Mouse (Mus musculus): ENCODE measurements at regions not wholly inside any gene's neighbourhood (a gene's known extent, or its start where the extent isn't known, plus 50 kb on each side); places are given as distances from the start of the nearest gene placed in this dataset.
"Not testable (repeated sequence)": the region's sequence is repeated elsewhere in the genome, so short reads cannot be mapped to it uniquely, and the experiment has no call there.

GRCm38 (mm10) chr6:6371444-6372093 is 154.6 kb upstream of the Slc25a13 start:
- no peak overlapping the region for H3K27ac ChIP-seq (ENCODE audit: low read depth, low read length)
- H3K36me3 ChIP-seq (ENCODE audit: control insufficient read depth, insufficient read depth, low read length), result no peaks in the 10 kb centered on the region
- no peaks in the 10 kb centered on the region for H3K9me3 ChIP-seq (ENCODE audit: control insufficient read depth, low read length)
- H3K9ac ChIP-seq (replicated peaks; ENCODE audit: low read depth, low read length), result no peak overlapping the region
- H3K4me2 ChIP-seq (ENCODE audit: low read depth, low read length), result no peak overlapping the region
- no peaks in the 10 kb centered on the region for H3K27me3 ChIP-seq (ENCODE audit: control insufficient read depth, insufficient read depth, low read length)
- WGBS, result 61% methylated on average over 5 of the region's 5 CpGs
- no peak for ATAC-seq (ENCODE audit: low read depth)
- H3K4me3 ChIP-seq (ENCODE audit: low read depth, low read length), result no peak overlapping the region
- H3K4me1 ChIP-seq (ENCODE audit: control insufficient read depth, insufficient read depth, low read length), result no peaks in the 10 kb centered on the region

- no peak overlapping the region for H3K4me2 ChIP-seq (ENCODE audit: low read depth, low read length)
- no peaks in the 10 kb centered on the region for H3K4me1 ChIP-seq (ENCODE audit: control insufficient read depth, insufficient read depth, low read length)
- H3K4me3 ChIP-seq (ENCODE audit: low read depth, low read length), result no peak overlapping the region
- H3K9me3 ChIP-seq (ENCODE audit: control insufficient read depth, low read length), result no peaks in the 10 kb centered on the region
- no peaks in the 10 kb centered on the region for H3K36me3 ChIP-seq (ENCODE audit: control insufficient read depth, insufficient read depth, low read length)
- no peak overlapping the region for H3K27ac ChIP-seq (ENCODE audit: low read depth, low read length)
- no peaks in the 10 kb centered on the region for H3K27me3 ChIP-seq (ENCODE audit: control insufficient read depth, insufficient read depth, low read length)
- 58% methylated on average over 4 of the region's 4 CpGs for WGBS
- no peak for ATAC-seq (ENCODE audit: low read depth)
- H3K9ac ChIP-seq (replicated peaks; ENCODE audit: low read depth, low read length), result no peak overlapping the region
Observed at GRCm38 (mm10) chr6:6364037-6364436, 147.1 kb upstream of the Slc25a13 start.

GRCm38 (mm10) chr6:6362678-6363354 is 145.8 kb upstream of the Slc25a13 start:
- Histone ChIP-seq H3K4me2 (ENCODE audit: low read depth, low read length) (no peak overlapping the region), H3K9me3 (ENCODE audit: control insufficient read depth, low read length) (no peaks in the 10 kb centered on the region), H3K27ac (ENCODE audit: low read depth, low read length) (no peak overlapping the region), H3K9ac (replicated peaks; ENCODE audit: low read depth, low read length) (no peak overlapping the region), H3K36me3 (ENCODE audit: control insufficient read depth, insufficient read depth, low read length) (no peaks in the 10 kb centered on the region), H3K4me1 (ENCODE audit: control insufficient read depth, insufficient read depth, low read length) (no peaks in the 10 kb centered on the region; the same call in 1 of the 2 replicates), H3K27me3 (ENCODE audit: control insufficient read depth, insufficient read depth, low read length) (no peaks in the 10 kb centered on the region), H3K4me3 (ENCODE audit: low read depth, low read length) (no peak overlapping the region)
- no peak for ATAC-seq (ENCODE audit: low read depth)
- WGBS, result 90% methylated on average over 4 of the region's 4 CpGs

- H3K9me3 ChIP-seq (ENCODE audit: control insufficient read depth, low read length); H3K4me2 ChIP-seq (ENCODE audit: low read depth, low read length); H3K4me3 ChIP-seq (ENCODE audit: low read depth, low read length); H3K27me3 ChIP-seq (ENCODE audit: control insufficient read depth, insufficient read depth, low read length); ATAC-seq (ENCODE audit: low read depth); H3K27ac ChIP-seq (ENCODE audit: low read depth, low read length); H3K36me3 ChIP-seq (ENCODE audit: control insufficient read depth, insufficient read depth, low read length); H3K4me1 ChIP-seq (ENCODE audit: control insufficient read depth, insufficient read depth, low read length); H3K9ac ChIP-seq (replicated peaks; ENCODE audit: low read depth, low read length): not testable (repeated sequence)
Observed at GRCm38 (mm10) chr6:6361181-6361580, 144.2 kb upstream of the Slc25a13 start.

GRCm38 (mm10) chr6:6357477-6357876 is 140.5 kb upstream of the Slc25a13 start:
- no peak overlapping the region for H3K4me3 ChIP-seq (ENCODE audit: low read depth, low read length)
- ATAC-seq (ENCODE audit: low read depth), result peak; percentile 66
- WGBS, result 22% methylated on average over 2 of the region's 2 CpGs

GRCm38 (mm10) chr6:6356967-6357366 is 140.0 kb upstream of the Slc25a13 start:
- Histone ChIP-seq H3K27me3 (ENCODE audit: control insufficient read depth, insufficient read depth, low read length) (no peaks in the 10 kb centered on the region), H3K4me1 (ENCODE audit: control insufficient read depth, insufficient read depth, low read length) (no peaks in the 10 kb centered on the region; the same call in 1 of the 2 replicates), H3K9ac (replicated peaks; ENCODE audit: low read depth, low read length) (no peak overlapping the region), H3K9me3 (ENCODE audit: control insufficient read depth, low read length) (no peaks in the 10 kb centered on the region), H3K4me3 (ENCODE audit: low read depth, low read length) (no peak overlapping the region), H3K27ac (ENCODE audit: low read depth, low read length) (no peak overlapping the region), H3K36me3 (ENCODE audit: control insufficient read depth, insufficient read depth, low read length) (no peaks in the 10 kb centered on the region), H3K4me2 (ENCODE audit: low read depth, low read length) (no peak overlapping the region)
- 63% methylated on average over 6 of the region's 6 CpGs for WGBS
- 0 out of 2 replicates have a peak, but pooled peaks have one; percentile 49 for ATAC-seq (ENCODE audit: low read depth)

More at GRCm38 (mm10) chr6:6357477-6357876, 140.5 kb upstream of the Slc25a13 start:
- Histone ChIP-seq H3K9me3 (ENCODE audit: control insufficient read depth, low read length) (no peaks in the 10 kb centered on the region), H3K4me2 (ENCODE audit: low read depth, low read length) (no peak overlapping the region), H3K27ac (ENCODE audit: low read depth, low read length) (no peak overlapping the region), H3K27me3 (ENCODE audit: control insufficient read depth, insufficient read depth, low read length) (no peaks in the 10 kb centered on the region), H3K4me1 (ENCODE audit: control insufficient read depth, insufficient read depth, low read length) (no peaks in the 10 kb centered on the region; the same call in 1 of the 2 replicates), H3K9ac (replicated peaks; ENCODE audit: low read depth, low read length) (no peak overlapping the region), H3K36me3 (ENCODE audit: control insufficient read depth, insufficient read depth, low read length) (no peaks in the 10 kb centered on the region)

- Histone ChIP-seq H3K36me3 (ENCODE audit: control insufficient read depth, insufficient read depth, low read length) (no peaks in the 10 kb centered on the region), H3K9me3 (ENCODE audit: control insufficient read depth, low read length) (no peaks in the 10 kb centered on the region), H3K27ac (ENCODE audit: low read depth, low read length) (no peak overlapping the region), H3K4me2 (ENCODE audit: low read depth, low read length) (no peak overlapping the region), H3K4me3 (ENCODE audit: low read depth, low read length) (no peak overlapping the region), H3K4me1 (ENCODE audit: control insufficient read depth, insufficient read depth, low read length) (0 out of 2 replicates have a peak, but pooled peaks cover 3% of the 10 kb centered on the region), H3K9ac (replicated peaks; ENCODE audit: low read depth, low read length) (no peak overlapping the region), H3K27me3 (ENCODE audit: control insufficient read depth, insufficient read depth, low read length) (no peaks in the 10 kb centered on the region)
- WGBS, result 36% methylated on average over 8 of the region's 8 CpGs
- ATAC-seq (ENCODE audit: low read depth), result peak; percentile 69; the same call in 1 of the 2 replicates
Observed at GRCm38 (mm10) chr6:6335251-6335650, 118.3 kb upstream of the Slc25a13 start.

GRCm38 (mm10) chr6:6330271-6330670 is 113.3 kb upstream of the Slc25a13 start:
- no peak for ATAC-seq (ENCODE audit: low read depth)

GRCm38 (mm10) chr6:6325516-6325915 is 108.5 kb upstream of the Slc25a13 start:
- WGBS, result 50% methylated on average over 1 of the region's 1 CpGs

More at GRCm38 (mm10) chr6:6330271-6330670, 113.3 kb upstream of the Slc25a13 start:
- Histone ChIP-seq H3K9ac (replicated peaks; ENCODE audit: low read depth, low read length) (no peak overlapping the region), H3K4me1 (ENCODE audit: control insufficient read depth, insufficient read depth, low read length) (0 out of 2 replicates have a peak, but pooled peaks cover under 1% of the 10 kb centered on the region), H3K4me3 (ENCODE audit: low read depth, low read length) (no peak overlapping the region), H3K9me3 (ENCODE audit: control insufficient read depth, low read length) (no peaks in the 10 kb centered on the region), H3K27ac (ENCODE audit: low read depth, low read length) (no peak overlapping the region), H3K4me2 (ENCODE audit: low read depth, low read length) (no peak overlapping the region), H3K27me3 (ENCODE audit: control insufficient read depth, insufficient read depth, low read length) (no peaks in the 10 kb centered on the region), H3K36me3 (ENCODE audit: control insufficient read depth, insufficient read depth, low read length) (no peaks in the 10 kb centered on the region)
- WGBS, result 90% methylated on average over 1 of the region's 1 CpGs

More at GRCm38 (mm10) chr6:6325516-6325915, 108.5 kb upstream of the Slc25a13 start:
- H3K27me3 ChIP-seq (ENCODE audit: control insufficient read depth, insufficient read depth, low read length), result no peaks in the 10 kb centered on the region
- no peak overlapping the region for H3K4me2 ChIP-seq (ENCODE audit: low read depth, low read length)
- H3K36me3 ChIP-seq (ENCODE audit: control insufficient read depth, insufficient read depth, low read length), result no peaks in the 10 kb centered on the region
- no peak overlapping the region for H3K9ac ChIP-seq (replicated peaks; ENCODE audit: low read depth, low read length)
- H3K9me3 ChIP-seq (ENCODE audit: control insufficient read depth, low read length), result no peaks in the 10 kb centered on the region
- H3K27ac ChIP-seq (ENCODE audit: low read depth, low read length), result no peak overlapping the region
- no peaks in the 10 kb centered on the region for H3K4me1 ChIP-seq (ENCODE audit: control insufficient read depth, insufficient read depth, low read length)
- no peak overlapping the region for H3K4me3 ChIP-seq (ENCODE audit: low read depth, low read length)
- no peak for ATAC-seq (ENCODE audit: low read depth)

Data from neural tube, embryonic 14.5 days (tissue).